Mouse (Mus musculus): ENCODE data around the gene Tex12. TPM values are rescaled to one million over a fixed set of nuclear protein-coding genes. Genes with fewer than 3 reads are reported as not detected.

Tex12 gene
- polyA plus RNA-seq (2014; fragmentation: Nextera tagmentation; extraction: Ambion mirVana), result 0.22 and 0.33 TPM in 2 replicates

GRCm38 (mm10) chr9:50561145-50561917 lies at the start of gene Tex12:
Tex12 (minus strand) TSS chr9:50561325.
- Histone ChIP-seq H3K27ac (replicated peaks; ENCODE audit: low read depth, low read length) (no peak within 1 kb of the TSS), H3K36me3 (ENCODE audit: control insufficient read depth, insufficient read depth, low read length) (no peaks in the 10 kb centered on the region), H3K9ac (replicated peaks; ENCODE audit: low read length) (no peak within 1 kb of the TSS), H3K9me3 (ENCODE audit: control insufficient read depth, low read length) (no peaks in the 10 kb centered on the region), H3K27me3 (ENCODE audit: control insufficient read depth, insufficient read depth, low read length) (no peaks in the 10 kb centered on the region), H3K4me1 (ENCODE audit: control insufficient read depth, insufficient read depth, low read length) (no peaks in the 10 kb centered on the region), H3K4me2 (ENCODE audit: low read length) (no peak within 1 kb of the TSS), H3K4me3 (replicated peaks; ENCODE audit: low read depth, low read length) (no peak within 1 kb of the TSS)
- no peak for DNase-seq
- no peak for ATAC-seq (ENCODE audit: low FRiP score, low TSS enrichment)
- WGBS, result 92% methylated on average over 38 of the region's 38 CpGs

DNA sequence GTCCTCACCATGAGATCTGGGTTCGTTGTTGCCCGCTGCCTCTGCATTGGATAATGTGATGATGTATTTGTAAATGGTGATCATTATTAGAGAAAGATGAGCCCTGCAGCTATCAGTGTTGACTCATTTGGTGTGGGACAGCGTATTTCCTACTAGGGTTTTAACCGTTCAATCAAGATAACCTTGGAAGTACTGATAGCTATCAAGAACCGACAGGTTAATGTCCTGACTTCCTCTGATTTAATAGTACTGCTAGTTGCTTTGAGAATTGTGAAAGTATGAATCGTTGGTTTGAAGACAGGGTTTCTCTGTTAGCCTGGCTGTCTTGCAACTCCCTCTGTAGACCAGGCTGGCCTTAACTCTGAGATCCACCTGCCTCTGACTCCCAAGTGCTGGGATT lies 43.2 kb upstream of the Tex12 start:
- H3K36me3 ChIP-seq (ENCODE audit: control insufficient read depth, insufficient read depth, low read length), result peaks cover 48% of the 10 kb centered on the region
- no peaks in the 10 kb centered on the region for H3K9me3 ChIP-seq (ENCODE audit: control insufficient read depth, low read length)
- WGBS, result 5% methylated on average over 6 of the region's 6 CpGs
- peaks cover 23% of the 10 kb centered on the region for H3K4me1 ChIP-seq (ENCODE audit: control insufficient read depth, insufficient read depth, low read length)
- DNase-seq (no peak), ATAC-seq (ENCODE audit: low FRiP score, low TSS enrichment) (no peak)
- no peaks in the 10 kb centered on the region for H3K27me3 ChIP-seq (ENCODE audit: control insufficient read depth, insufficient read depth, low read length)
- peak overlapping the region; percentile 87 for H3K27ac ChIP-seq (replicated peaks; ENCODE audit: low read depth, low read length)
- H3K4me3 ChIP-seq (replicated peaks; ENCODE audit: low read depth, low read length), result peak overlapping the region; percentile 86
- H3K4me2 ChIP-seq (ENCODE audit: low read length), result peak overlapping the region; percentile 94
- H3K9ac ChIP-seq (replicated peaks; ENCODE audit: low read length), result peak overlapping the region; percentile 85

- Histone ChIP-seq H3K9ac (replicated peaks; ENCODE audit: low read length) (peak overlapping the region; percentile 85), H3K4me3 (replicated peaks; ENCODE audit: low read depth, low read length) (peak overlapping the region; percentile 86), H3K27me3 (ENCODE audit: control insufficient read depth, insufficient read depth, low read length) (no peaks in the 10 kb centered on the region), H3K9me3 (ENCODE audit: control insufficient read depth, low read length) (no peaks in the 10 kb centered on the region), H3K36me3 (ENCODE audit: control insufficient read depth, insufficient read depth, low read length) (peaks cover 48% of the 10 kb centered on the region), H3K27ac (replicated peaks; ENCODE audit: low read depth, low read length) (peak overlapping the region; percentile 87), H3K4me2 (ENCODE audit: low read length) (peak overlapping the region; percentile 94), H3K4me1 (ENCODE audit: control insufficient read depth, insufficient read depth, low read length) (peaks cover 23% of the 10 kb centered on the region)
- no peak for DNase-seq
- WGBS, result under 1% methylated on average over 24 of the region's 24 CpGs
- ATAC-seq (ENCODE audit: low FRiP score, low TSS enrichment), result peak; percentile 88
These were observed 42.8 kb upstream of the Tex12 start for GRCm38 (mm10) chr9:50603998-50604324.

DNA sequence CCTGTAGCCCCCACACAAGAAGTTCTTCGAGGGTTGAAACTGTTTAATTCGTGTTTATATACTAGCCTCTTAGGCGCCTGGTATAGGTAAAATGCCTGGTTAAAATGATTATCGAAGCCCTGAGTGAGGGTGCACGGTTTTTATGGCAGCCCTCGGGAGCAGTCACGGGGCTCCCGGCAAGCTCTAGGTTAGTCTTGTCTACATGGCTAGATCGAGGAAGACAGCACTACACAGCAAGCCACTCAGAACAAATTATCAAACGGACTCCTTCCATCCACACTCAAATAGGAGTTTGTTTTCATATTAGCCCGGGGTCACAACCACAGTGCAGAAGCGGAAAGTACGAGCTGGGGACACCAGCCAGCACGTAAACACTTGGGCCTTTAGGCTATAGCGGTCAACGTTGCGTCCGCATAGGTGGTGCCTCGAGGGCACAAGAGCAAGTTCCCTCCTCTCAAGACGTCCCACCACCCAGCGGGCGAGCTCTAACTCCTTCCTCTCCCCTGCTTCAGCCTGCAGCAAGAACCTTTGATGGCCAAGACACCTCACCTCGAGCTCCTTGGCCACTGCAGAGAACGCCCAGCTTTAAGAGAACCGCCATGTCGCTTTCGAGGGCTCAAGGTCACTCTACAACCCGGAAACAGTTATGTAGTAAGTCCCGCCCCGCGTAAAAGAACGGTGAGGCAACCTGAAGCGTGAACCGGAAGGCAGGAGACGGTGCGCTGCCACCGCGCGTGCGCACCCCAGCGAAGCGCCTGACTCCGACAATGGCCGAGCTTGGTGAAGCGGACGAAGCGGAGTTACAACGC lies 42.3 kb upstream of the Tex12 start, which contains the start of the genes Sdhd and Timm8b:
Gene Sdhd (minus strand): TSS at position 624 of the 809 bp plus-strand sequence.
Gene Timm8b (plus strand): TSS at position 722 of the 809 bp plus-strand sequence.
- Histone ChIP-seq H3K4me3 (replicated peaks; ENCODE audit: low read depth, low read length) (peak within 1 kb of the TSS; percentile 86), H3K27ac (replicated peaks; ENCODE audit: low read depth, low read length) (peak within 1 kb of the TSS; percentile 87), H3K36me3 (ENCODE audit: control insufficient read depth, insufficient read depth, low read length) (peaks cover 48% of the 10 kb centered on the region), H3K9me3 (ENCODE audit: control insufficient read depth, low read length) (no peaks in the 10 kb centered on the region), H3K27me3 (ENCODE audit: control insufficient read depth, insufficient read depth, low read length) (no peaks in the 10 kb centered on the region), H3K4me1 (ENCODE audit: control insufficient read depth, insufficient read depth, low read length) (peaks cover 23% of the 10 kb centered on the region), H3K4me2 (ENCODE audit: low read length) (peak within 1 kb of the TSS; percentile 94), H3K9ac (replicated peaks; ENCODE audit: low read length) (peak within 1 kb of the TSS; percentile 85)
- ATAC-seq (ENCODE audit: low FRiP score, low TSS enrichment) (peak; percentile 97), DNase-seq (peak; percentile 98)
- under 1% methylated on average over 48 of the region's 48 CpGs for WGBS

GRCm38 (mm10) chr9:50602055-50602845 lies 41.1 kb upstream of the Tex12 start:
- H3K4me3 ChIP-seq (replicated peaks; ENCODE audit: low read depth, low read length), result peak overlapping the region; percentile 86
- H3K27ac ChIP-seq (replicated peaks; ENCODE audit: low read depth, low read length), result no peak overlapping the region
- H3K4me1 ChIP-seq (ENCODE audit: control insufficient read depth, insufficient read depth, low read length), result peaks cover 23% of the 10 kb centered on the region
- H3K27me3 ChIP-seq (ENCODE audit: control insufficient read depth, insufficient read depth, low read length), result no peaks in the 10 kb centered on the region
- WGBS, result 91% methylated on average over 7 of the region's 7 CpGs
- no peaks in the 10 kb centered on the region for H3K9me3 ChIP-seq (ENCODE audit: control insufficient read depth, low read length)
- peak overlapping the region; percentile 94 for H3K4me2 ChIP-seq (ENCODE audit: low read length)
- DNase-seq, result no peak
- H3K36me3 ChIP-seq (ENCODE audit: control insufficient read depth, insufficient read depth, low read length), result peaks cover 48% of the 10 kb centered on the region
- no peak overlapping the region; the same call in 1 of the 2 replicates for H3K9ac ChIP-seq (replicated peaks; ENCODE audit: low read length)
- no peak for ATAC-seq (ENCODE audit: low FRiP score, low TSS enrichment)

DNA sequence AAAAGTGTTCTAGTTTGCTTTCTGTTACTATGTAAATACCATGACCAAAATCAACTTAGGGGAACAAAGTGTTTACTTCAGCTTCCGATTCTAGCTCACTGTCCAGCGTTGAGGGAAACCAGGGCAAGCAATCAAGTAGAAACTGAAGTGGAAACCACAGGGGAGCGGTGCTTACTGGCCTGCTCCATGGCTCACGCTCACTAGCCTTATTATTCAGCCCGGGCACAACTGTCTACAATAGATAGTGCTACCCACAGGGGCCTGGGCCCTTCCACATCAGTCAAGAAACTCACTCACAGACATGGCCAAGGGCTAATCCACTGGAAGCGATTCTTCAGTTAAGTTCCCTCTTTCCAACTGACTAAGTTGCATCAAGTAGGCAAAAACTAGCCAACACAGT lies 40.4 kb upstream of the Tex12 start:
- H3K27me3 ChIP-seq (ENCODE audit: control insufficient read depth, insufficient read depth, low read length), result no peaks in the 10 kb centered on the region
- peaks cover 23% of the 10 kb centered on the region for H3K4me1 ChIP-seq (ENCODE audit: control insufficient read depth, insufficient read depth, low read length)
- no peak overlapping the region for H3K4me3 ChIP-seq (replicated peaks; ENCODE audit: low read depth, low read length)
- DNase-seq (no peak), ATAC-seq (ENCODE audit: low FRiP score, low TSS enrichment) (no peak)
- H3K9me3 ChIP-seq (ENCODE audit: control insufficient read depth, low read length), result no peaks in the 10 kb centered on the region
- H3K4me2 ChIP-seq (ENCODE audit: low read length), result no peak overlapping the region
- WGBS, result 85% methylated on average over 6 of the region's 6 CpGs
- H3K36me3 ChIP-seq (ENCODE audit: control insufficient read depth, insufficient read depth, low read length), result peaks cover 53% of the 10 kb centered on the region
- no peak overlapping the region for H3K9ac ChIP-seq (replicated peaks; ENCODE audit: low read length)
- no peak overlapping the region for H3K27ac ChIP-seq (replicated peaks; ENCODE audit: low read depth, low read length)

DNA sequence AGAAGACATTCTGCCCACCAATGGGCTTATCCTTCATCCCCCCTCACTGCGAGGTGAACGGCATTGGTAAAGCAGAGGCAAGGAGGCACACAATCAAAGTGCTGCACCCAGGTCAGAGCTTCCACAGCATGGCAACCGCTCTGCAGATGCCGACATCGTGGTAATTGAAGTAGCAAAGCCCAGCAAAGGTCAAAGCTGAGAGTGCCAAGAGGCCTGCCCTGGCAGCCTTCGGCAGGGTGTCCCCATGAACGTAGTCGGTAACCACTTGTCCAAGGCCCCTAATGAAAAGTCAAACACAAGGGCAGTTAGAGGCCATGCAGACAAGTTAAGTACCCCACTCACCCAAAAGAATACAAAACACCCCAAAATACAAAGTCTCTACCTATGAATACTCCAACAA lies 35.8 kb upstream of the Tex12 start:
- WGBS, result 97% methylated on average over 8 of the region's 8 CpGs
- Histone ChIP-seq H3K4me1 (ENCODE audit: control insufficient read depth, insufficient read depth, low read length) (peaks cover 3% of the 10 kb centered on the region), H3K27ac (replicated peaks; ENCODE audit: low read depth, low read length) (no peak overlapping the region), H3K36me3 (ENCODE audit: control insufficient read depth, insufficient read depth, low read length) (peaks cover 57% of the 10 kb centered on the region), H3K4me2 (ENCODE audit: low read length) (no peak overlapping the region), H3K9me3 (ENCODE audit: control insufficient read depth, low read length) (no peaks in the 10 kb centered on the region), H3K4me3 (replicated peaks; ENCODE audit: low read depth, low read length) (no peak overlapping the region), H3K9ac (replicated peaks; ENCODE audit: low read length) (no peak overlapping the region), H3K27me3 (ENCODE audit: control insufficient read depth, insufficient read depth, low read length) (no peaks in the 10 kb centered on the region)
- DNase-seq (no peak), ATAC-seq (ENCODE audit: low FRiP score, low TSS enrichment) (no peak)

DNA sequence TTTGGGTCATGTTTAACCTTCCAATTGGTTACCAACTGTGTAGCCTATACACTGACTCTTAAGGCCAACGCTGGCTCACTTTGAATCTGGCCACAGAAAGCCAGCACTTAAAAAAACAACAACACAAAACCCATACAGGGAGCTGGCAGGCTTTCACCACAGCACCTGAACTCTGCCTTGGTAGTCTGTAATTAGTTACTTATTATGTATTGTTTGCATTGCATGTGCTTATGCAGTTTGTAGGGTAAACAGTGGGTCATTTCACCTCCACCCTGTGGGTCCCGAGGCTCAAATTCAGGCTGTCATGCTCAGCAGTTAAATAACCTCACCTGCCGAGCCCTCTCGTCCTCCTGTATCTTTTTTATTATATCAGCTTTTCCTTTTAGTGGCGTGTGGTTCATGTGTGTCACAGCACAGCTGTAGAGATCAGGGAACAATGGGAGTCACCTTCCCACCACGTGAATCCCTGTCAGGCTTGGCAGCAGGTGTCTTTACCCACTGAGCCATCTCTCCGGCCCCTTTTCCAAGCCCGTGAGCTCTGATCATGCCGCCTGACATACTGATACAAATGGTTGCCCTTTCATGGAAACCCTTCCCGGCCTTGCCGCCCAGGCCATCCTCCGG lies 33.8 kb upstream of the Tex12 start:
- WGBS, result 80% methylated on average over 12 of the region's 12 CpGs
- DNase-seq (no peak), ATAC-seq (ENCODE audit: low FRiP score, low TSS enrichment) (no peak)
- H3K9me3 ChIP-seq (ENCODE audit: control insufficient read depth, low read length), result no peaks in the 10 kb centered on the region
- H3K36me3 ChIP-seq (ENCODE audit: control insufficient read depth, insufficient read depth, low read length), result peaks cover 50% of the 10 kb centered on the region
- no peak overlapping the region for H3K4me2 ChIP-seq (ENCODE audit: low read length)
- H3K9ac ChIP-seq (replicated peaks; ENCODE audit: low read length), result no peak overlapping the region
- H3K27me3 ChIP-seq (ENCODE audit: control insufficient read depth, insufficient read depth, low read length), result no peaks in the 10 kb centered on the region
- no peak overlapping the region for H3K27ac ChIP-seq (replicated peaks; ENCODE audit: low read depth, low read length)
- H3K4me1 ChIP-seq (ENCODE audit: control insufficient read depth, insufficient read depth, low read length), result no peaks in the 10 kb centered on the region
- H3K4me3 ChIP-seq (replicated peaks; ENCODE audit: low read depth, low read length), result no peak overlapping the region

Data from midbrain, embryonic 14.5 days (tissue).